Mouse (Mus musculus): Measurements from ENCODE around the gene Slit3. TPM values are rescaled to one million over a fixed set of nuclear protein-coding genes. Genes with fewer than 3 reads are reported as not detected.

The Slit3 gene
- polyA plus RNA-seq, 1 experiment from 2014 or later: 7.4 TPM

DNA sequence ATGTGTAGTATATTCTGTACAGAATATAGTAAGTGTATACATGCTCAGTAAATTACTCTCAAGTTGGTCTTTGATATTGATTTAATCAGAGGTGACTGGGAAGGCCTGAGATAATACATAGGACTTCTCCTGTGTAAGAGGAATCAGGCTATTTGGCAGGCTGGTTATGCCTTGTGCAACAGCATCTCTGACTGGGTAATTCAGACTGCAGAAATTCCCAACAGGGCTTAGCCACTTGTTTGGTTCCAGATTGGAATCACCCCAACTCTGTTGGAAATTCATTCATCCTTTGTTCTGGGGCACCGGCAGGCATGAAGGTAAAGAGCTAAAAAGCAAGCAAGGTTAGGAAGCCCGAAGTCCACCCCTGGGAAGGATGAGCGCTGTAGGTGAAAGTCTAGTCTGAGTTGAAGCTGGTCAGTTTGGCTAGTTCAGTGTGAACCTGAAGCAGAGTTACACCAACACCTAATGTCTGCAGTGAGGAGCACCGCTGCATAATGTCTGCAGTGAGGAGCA is 633.9 kb downstream of the Slit3 start:
- Histone ChIP-seq H3K4me3 (ENCODE audit: low read depth, low read length) (no peak overlapping the region), H3K9me3 (ENCODE audit: control insufficient read depth, low read length) (no peaks in the 10 kb centered on the region), H3K36me3 (ENCODE audit: control insufficient read depth, insufficient read depth, low read length) (no peaks in the 10 kb centered on the region), H3K27ac (ENCODE audit: low read depth, low read length) (no peak overlapping the region), H3K9ac (ENCODE audit: low read length) (no peak overlapping the region), H3K4me1 (replicated peaks; ENCODE audit: control insufficient read depth, insufficient read depth, low read length) (no peaks in the 10 kb centered on the region), H3K4me2 (ENCODE audit: low read depth, low read length, severe bottlenecking) (no peak overlapping the region), H3K27me3 (ENCODE audit: control insufficient read depth, insufficient read depth, low read length) (no peaks in the 10 kb centered on the region)
- WGBS: 72% methylated on average over 4 of the region's 4 CpGs
- ATAC-seq (replicated peaks; ENCODE audit: low FRiP score): no peak
- DNase-seq (ENCODE audit: low spot score): no peak

DNA sequence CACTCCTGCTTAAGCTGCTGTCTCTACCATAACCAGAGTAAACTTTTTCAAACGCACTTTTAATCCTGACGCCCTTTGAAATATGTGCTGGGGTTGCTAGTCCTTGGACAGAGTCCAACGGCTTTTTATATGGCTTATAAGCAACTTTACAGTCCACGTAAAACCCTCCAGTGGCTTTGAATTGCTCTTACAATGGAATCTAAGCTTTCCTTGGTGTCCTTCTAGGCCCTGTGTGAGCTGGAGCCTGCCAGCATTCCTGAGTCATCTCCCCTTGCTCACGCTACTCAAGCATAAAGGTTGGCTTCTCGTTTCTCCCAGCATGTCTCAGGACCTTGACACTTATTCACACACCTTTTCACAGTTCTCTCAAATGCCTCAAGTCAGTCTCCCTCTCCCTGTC is 634.5 kb downstream of the Slit3 start:
- H3K27ac ChIP-seq (ENCODE audit: low read depth, low read length): no peak overlapping the region
- H3K9ac ChIP-seq (ENCODE audit: low read length): no peak overlapping the region
- H3K4me1 ChIP-seq (replicated peaks; ENCODE audit: control insufficient read depth, insufficient read depth, low read length): no peaks in the 10 kb centered on the region
- WGBS: 67% methylated on average over 6 of the region's 6 CpGs
- no peaks in the 10 kb centered on the region for H3K27me3 ChIP-seq (ENCODE audit: control insufficient read depth, insufficient read depth, low read length)
- no peak overlapping the region for H3K4me2 ChIP-seq (ENCODE audit: low read depth, low read length, severe bottlenecking)
- DNase-seq (ENCODE audit: low spot score): no peak
- no peak overlapping the region for H3K4me3 ChIP-seq (ENCODE audit: low read depth, low read length)
- no peaks in the 10 kb centered on the region for H3K9me3 ChIP-seq (ENCODE audit: control insufficient read depth, low read length)
- ATAC-seq (replicated peaks; ENCODE audit: low FRiP score): no peak
- no peaks in the 10 kb centered on the region for H3K36me3 ChIP-seq (ENCODE audit: control insufficient read depth, insufficient read depth, low read length)

DNA sequence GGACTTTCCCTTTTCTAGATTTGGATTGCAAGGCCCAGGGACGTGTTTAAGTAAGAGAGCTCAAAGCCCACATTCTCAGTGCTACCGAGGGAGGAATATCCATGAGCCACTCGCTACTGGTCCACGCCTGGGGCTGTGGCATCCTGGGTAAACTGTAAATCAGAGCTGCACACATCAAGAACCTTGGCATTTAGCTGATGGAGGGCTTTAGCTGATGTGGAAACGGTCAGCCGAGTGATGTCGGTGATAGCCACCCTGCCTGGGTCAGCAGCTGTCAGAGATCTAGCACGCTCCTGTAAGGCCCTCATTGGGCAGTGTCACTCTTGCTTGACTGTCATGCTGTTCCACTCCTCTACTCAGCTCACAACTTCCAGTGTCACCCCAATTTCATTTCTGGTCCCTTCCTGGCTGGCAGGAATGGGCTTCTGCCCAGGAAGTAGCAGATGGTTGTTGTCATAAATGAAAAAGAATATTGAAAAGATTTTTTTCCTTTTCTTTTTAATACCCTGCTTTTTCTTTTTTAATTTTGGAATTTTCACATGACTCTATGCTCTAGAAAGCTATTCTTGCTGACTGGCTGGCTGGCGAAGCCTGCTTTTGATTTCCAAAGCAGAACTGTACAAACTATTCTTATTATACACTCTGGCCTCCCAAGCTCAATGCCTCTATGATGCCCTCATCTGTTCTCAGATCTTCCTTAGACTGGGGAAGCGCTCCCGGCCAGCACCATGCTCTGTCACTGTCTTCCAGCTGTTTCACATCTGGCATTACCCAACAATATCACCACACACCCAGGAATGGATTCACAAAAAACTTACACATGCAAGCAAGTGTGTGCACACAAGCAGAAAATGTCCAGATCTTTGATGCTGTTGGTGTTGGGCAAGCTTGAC is 635.6 kb downstream of the Slit3 start:
- no peak for ATAC-seq (replicated peaks; ENCODE audit: low FRiP score)
- WGBS: 86% methylated on average over 11 of the region's 11 CpGs
- no peak overlapping the region for H3K27ac ChIP-seq (ENCODE audit: low read depth, low read length)
- no peaks in the 10 kb centered on the region for H3K9me3 ChIP-seq (ENCODE audit: control insufficient read depth, low read length)
- H3K4me1 ChIP-seq (replicated peaks; ENCODE audit: control insufficient read depth, insufficient read depth, low read length): no peaks in the 10 kb centered on the region
- H3K27me3 ChIP-seq (ENCODE audit: control insufficient read depth, insufficient read depth, low read length): no peaks in the 10 kb centered on the region
- H3K4me2 ChIP-seq (ENCODE audit: low read depth, low read length, severe bottlenecking): no peak overlapping the region
- no peak overlapping the region for H3K4me3 ChIP-seq (ENCODE audit: low read depth, low read length)
- H3K36me3 ChIP-seq (ENCODE audit: control insufficient read depth, insufficient read depth, low read length): no peaks in the 10 kb centered on the region
- no peak for DNase-seq (ENCODE audit: low spot score)
- H3K9ac ChIP-seq (ENCODE audit: low read length): no peak overlapping the region

MicroRNAs encoded within 50 kb of the gene (microRNA counts, 519-probe panel; counts per million panel counts)
- 5,313 counts per million, percentile 65 among the panel's probes with 10 or more counts for microRNA mmu-miR-218

Small RNA genes within 50 kb of the gene (microRNA-seq; reads per million reads assigned to microRNA genes)
- 26.1 reads per million, percentile 17 among the genes with 10 or more reads in this experiment for gene Mir218-2 (ENCODE audit: insufficient number of aligned reads)
